Mouse (Mus musculus): ENCODE data around the gene Fam170b.

Gene Fam170b

DNA sequence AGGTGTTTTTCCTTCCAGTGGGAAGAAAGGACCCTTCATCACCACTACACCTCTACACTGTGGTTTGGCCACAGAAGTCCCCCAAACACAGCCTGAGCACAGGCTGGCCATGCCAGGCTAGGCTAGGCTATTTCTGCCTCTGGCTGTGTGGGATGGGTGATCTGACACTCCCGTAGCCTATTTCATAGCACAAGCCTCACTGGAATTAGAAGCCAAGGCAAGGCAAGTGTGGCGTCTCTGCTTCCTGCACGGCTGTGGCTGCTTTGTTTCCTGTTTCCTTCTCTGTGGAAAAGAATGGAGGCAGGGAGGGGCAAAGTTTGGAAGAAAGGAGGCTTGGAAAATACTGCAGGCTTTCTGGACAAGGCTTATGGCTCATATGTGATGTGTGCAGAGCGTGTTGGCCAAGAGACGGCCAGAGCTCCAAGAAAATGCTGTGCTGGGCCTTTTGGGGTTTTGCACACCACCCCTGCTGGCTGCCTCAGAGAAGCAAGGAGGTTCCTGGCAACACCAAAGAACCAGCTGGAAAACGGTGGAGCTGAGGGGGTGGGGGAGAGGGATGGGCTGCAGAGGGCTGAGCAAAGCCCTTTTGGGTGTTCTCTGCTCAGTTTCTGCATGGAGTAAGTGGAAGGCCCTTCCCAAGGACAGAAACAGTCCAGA, 5.6 kb upstream of the Fam170b start:
- no peak for DNase-seq (ENCODE audit: low spot score)

DNA sequence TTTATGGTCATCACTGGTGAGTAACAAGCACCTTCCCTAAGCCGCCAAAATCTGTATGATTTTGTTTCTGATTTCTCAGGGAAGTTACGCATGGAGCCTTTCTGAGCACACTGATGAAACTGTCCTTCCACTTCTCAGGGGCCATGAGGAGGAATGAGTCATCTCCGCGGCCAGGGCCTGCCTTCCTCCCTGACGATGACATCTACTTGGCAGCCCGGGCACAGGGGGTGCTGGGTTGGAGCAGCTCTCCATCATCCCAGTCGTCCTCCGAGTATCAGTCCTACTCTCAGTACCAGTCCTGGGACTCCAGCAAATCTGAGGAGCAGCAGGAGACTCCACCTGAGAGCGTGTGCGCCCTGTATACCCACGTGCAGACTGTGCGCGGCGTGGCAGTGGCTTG, 1.4 kb downstream of the Fam170b start:
- no peak for DNase-seq (ENCODE audit: low spot score)

GRCm38 (mm10) chr14:32835596-32835995, 1.8 kb downstream of the Fam170b start:
- no peak for DNase-seq (ENCODE audit: low spot score)

DNA sequence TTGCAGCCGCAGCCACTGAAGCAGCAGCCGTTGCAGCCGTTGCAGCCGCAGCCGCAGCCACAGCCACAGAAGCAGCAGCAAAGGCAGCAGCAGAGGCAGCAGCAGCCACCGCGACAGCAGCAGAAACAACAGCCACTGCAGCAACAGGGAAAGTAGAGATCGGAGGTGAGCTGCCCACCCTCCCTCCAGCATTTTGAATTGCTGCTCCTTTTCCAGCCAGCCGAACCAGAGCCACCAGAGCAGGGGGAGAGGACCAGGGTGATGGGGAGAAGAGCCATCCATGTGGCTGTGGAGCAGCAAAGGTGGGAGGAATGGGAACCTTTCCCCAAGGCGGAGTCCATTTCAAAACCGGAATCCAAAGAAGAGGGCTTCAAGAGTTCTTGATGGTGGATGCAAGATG, 2.4 kb downstream of the Fam170b start:
- DNase-seq (ENCODE audit: low spot score), result no peak

- no peak for DNase-seq (ENCODE audit: low spot score)
Measured at GRCm38 (mm10) chr14:32842052-32842451, 8.3 kb downstream of the Fam170b start.

DNA sequence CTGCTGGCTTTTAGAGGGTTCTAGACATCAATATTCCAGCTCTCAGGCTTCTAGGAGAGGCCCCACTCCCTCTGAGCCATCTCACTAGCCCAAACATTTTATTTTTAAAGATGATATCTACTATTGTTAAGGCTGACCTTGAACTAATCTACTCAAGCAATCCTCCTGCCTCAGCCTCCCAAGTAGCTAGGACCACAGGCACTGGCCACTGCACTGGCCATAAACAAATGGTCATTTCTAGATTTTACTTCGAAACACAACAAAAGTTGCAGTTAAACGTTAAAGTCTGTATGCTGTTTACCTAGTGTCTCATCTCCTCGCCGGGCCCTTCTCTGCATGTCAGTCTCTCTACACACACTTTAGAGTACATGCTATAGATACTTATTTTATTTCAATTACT, 20.3 kb downstream of the Fam170b start:
- no peak for DNase-seq (ENCODE audit: low spot score)

- DNase-seq (ENCODE audit: low spot score), result no peak
Measured at GRCm38 (mm10) chr14:32856246-32856645, 22.5 kb downstream of the Fam170b start.

- peak; percentile 32 for DNase-seq (ENCODE audit: low spot score)
Measured at GRCm38 (mm10) chr14:32856681-32857328, 23.0 kb downstream of the Fam170b start, which contains the start of gene Vstm4. Gene Vstm4, plus strand, starts transcription at chr14:32856756.

GRCm38 (mm10) chr14:32858361-32858760, 24.6 kb downstream of the Fam170b start:
- no peak for DNase-seq (ENCODE audit: low spot score)

- DNase-seq (ENCODE audit: low spot score), result no peak
Measured at GRCm38 (mm10) chr14:32858941-32859510, 25.3 kb downstream of the Fam170b start.

- DNase-seq (ENCODE audit: low spot score), result no peak
Measured at GRCm38 (mm10) chr14:32859831-32860569, 26.2 kb downstream of the Fam170b start.

- no peak for DNase-seq (ENCODE audit: low spot score)
Measured at GRCm38 (mm10) chr14:32861149-32861581, 27.4 kb downstream of the Fam170b start.

DNA sequence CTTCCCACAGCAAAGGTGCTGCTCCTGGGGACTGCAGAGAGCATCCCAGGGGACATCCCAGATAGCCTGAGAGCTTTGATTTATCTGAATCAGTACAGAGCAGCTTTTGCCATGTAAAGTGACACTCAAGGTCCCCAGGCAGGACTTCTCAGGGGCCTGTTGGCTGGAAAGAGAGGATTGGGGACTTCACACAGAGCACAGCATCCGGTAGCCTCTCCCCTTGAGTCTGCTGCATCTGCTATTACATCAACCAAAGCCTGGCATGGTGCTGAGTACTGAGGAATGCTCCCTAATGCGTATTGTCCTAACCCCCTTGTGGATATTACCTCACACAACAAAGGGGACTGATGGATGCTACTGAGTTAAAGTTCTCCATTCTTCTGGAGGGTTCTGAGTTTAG, 27.9 kb downstream of the Fam170b start:
- DNase-seq (ENCODE audit: low spot score), result no peak

DNA sequence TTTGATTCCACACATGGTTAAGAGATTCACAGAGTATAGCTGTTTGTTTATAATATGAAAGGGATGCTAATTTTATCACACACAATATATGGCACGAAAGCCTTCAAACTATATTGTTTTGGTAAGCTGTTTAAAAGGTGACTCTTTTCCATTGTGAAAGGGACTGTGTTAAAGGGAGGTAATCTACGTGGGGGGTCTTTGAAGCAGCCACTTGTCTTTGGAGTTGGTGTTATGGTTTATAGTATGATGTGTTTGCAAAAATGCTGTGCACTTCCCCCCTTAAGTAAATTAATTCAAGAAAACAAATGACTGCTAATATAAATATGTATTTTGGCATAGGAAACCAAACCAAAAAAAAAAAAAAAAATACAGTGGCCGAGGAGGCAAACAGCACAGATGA, 31.6 kb downstream of the Fam170b start:
- no peak for DNase-seq (ENCODE audit: low spot score)

DNA sequence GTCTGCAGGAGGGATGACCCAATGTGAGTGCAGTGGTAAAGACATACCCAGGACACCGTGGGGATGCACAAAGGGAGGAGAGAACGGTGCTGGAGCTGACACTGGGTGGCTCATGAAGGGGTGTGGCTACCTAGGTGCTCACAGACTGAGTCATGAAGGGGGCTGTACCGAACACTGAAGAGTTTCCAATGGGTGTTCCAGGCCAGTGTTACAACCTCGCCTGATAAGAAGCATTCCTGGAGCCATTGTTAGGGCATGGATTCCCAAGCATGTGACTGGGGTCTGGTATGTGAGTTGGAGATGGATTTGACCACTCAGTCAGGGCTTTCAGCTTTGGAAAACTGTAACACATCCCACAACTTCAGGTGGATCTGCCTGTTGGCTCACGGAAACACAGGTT, 38.2 kb downstream of the Fam170b start:
- DNase-seq (ENCODE audit: low spot score), result no peak

DNA sequence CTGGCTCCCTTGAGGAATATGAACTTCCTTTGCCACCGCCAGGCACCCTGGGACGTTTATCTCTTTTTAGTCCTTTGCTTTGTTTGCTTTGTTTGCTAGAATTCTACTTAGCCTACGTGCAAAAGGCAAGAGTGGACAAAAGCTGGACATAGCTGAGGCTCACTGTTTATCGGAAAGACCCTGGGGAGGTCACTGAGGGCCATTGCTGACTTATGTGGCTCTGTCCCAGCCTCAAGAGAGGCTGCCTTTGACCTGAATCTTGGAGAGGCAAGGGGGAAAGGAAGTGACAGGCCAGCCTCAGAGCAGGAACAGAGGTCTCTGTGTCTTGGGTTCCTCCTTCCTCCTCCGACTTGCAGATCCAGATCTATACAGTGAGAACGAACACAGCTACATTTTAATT, 43.8 kb downstream of the Fam170b start:
- no peak for DNase-seq (ENCODE audit: low spot score)

DNA sequence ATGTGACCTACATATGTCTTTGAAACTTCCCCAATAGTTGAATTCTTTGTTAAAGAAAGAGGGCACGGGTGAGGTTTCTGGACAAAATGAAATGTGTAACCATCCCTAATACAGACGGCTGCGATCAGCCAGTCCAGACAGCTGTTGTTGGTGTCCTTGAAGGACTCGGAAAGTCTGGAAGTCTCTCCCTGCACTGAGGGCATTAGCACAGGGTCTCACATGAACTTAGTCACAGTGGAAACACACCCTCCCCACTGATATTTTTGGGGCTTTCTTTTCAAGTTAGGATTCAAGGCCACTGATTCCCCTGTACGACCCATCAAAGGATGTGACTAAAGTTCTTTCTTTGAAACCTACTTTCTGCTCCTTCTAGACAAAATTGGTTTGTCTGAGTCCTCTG, 46.6 kb downstream of the Fam170b start:
- DNase-seq (ENCODE audit: low spot score), result no peak

- no peak for DNase-seq (ENCODE audit: low spot score)
Measured at GRCm38 (mm10) chr14:32881693-32882092, 47.9 kb downstream of the Fam170b start.
